Comparison of ENCODE assay signal across 8 mouse cellular contexts in genomic region chr19:5662981-5663913, GRCm38 (mm10). TPM values are rescaled to one million over a fixed set of nuclear protein-coding genes. Genes with fewer than 3 reads are reported as not detected.
DNase-seq lines count a peak whose midpoint lies in the region; ATAC-seq lines count a peak whose summit lies in the region.

Gene Sipa1, minus strand, starts transcription at chr19:5663707.

- H3K27ac ChIP-seq in brown adipose tissue, adult 24 weeks (replicated peaks; ENCODE audit: low read depth, low read length) = peak within 1 kb of the TSS; percentile 80
- H3K27ac ChIP-seq in heart, embryonic 12.5 days (ENCODE audit: poor library complexity, severe bottlenecking) = peak within 1 kb of the TSS; percentile 78
- peak within 1 kb of the TSS; percentile 92 for H3K27ac ChIP-seq in kidney, embryonic 16.5 days (ENCODE audit: low read length)

- peak within 1 kb of the TSS; percentile 79 for H3K9ac ChIP-seq in heart, embryonic 12.5 days
- H3K9ac ChIP-seq in kidney, embryonic 16.5 days (replicated peaks; ENCODE audit: low read length) = peak within 1 kb of the TSS; percentile 72

- peaks cover 62% of the 10 kb centered on the region for H3K36me3 ChIP-seq in heart, embryonic 12.5 days
- peaks cover 32% of the 10 kb centered on the region for H3K36me3 ChIP-seq in kidney, embryonic 16.5 days (ENCODE audit: insufficient read depth, low read length)

- peak within 1 kb of the TSS; percentile 64 for H3K4me3 ChIP-seq in brown adipose tissue, adult 24 weeks (ENCODE audit: insufficient read depth, low read depth, low read length)
- H3K4me3 ChIP-seq in heart, embryonic 12.5 days = peak within 1 kb of the TSS; percentile 55
- peak within 1 kb of the TSS; percentile 61 for H3K4me3 ChIP-seq in kidney, embryonic 16.5 days (ENCODE audit: low read length)

- H3K27me3 ChIP-seq in heart, embryonic 12.5 days (replicated peaks) = no peaks in the 10 kb centered on the region
- H3K27me3 ChIP-seq in kidney, embryonic 16.5 days (ENCODE audit: insufficient read depth, low read length) = no peaks in the 10 kb centered on the region

- 1% methylated on average over 32 of the region's 32 CpGs for WGBS in heart, embryonic 12.5 days
- WGBS in kidney, embryonic 16.5 days = 2% methylated on average over 31 of the region's 32 CpGs

- H3K4me2 ChIP-seq in heart, embryonic 12.5 days = peak within 1 kb of the TSS; percentile 72
- H3K4me2 ChIP-seq in kidney, embryonic 16.5 days (replicated peaks; ENCODE audit: low read depth, low read length) = peak within 1 kb of the TSS; percentile 60

- DNase-seq in liver = peak; percentile 98
- peak; percentile 83 to 91 for DNase-seq in monocyte, adult 2 months (ENCODE audit: low read depth in 1 of 2, low spot score in 2 of 2)
- peak; percentile 97 to 98 for DNase-seq in spleen, postnatal 36 days (ENCODE audit: low spot score in 2 of 2)

- peaks cover 15% of the 10 kb centered on the region for H3K4me1 ChIP-seq in brown adipose tissue, adult 24 weeks (ENCODE audit: control insufficient read depth, insufficient read depth, insufficient read length, low read length)
- H3K4me1 ChIP-seq in heart, embryonic 12.5 days (replicated peaks) = peaks cover 47% of the 10 kb centered on the region
- H3K4me1 ChIP-seq in kidney, embryonic 16.5 days (ENCODE audit: insufficient read depth, low read length) = peaks cover 27% of the 10 kb centered on the region

- peak; percentile 92 for ATAC-seq in CD4-positive, CD25-positive, alpha-beta regulatory T cell, adult 4 months
- peak; percentile 77 for ATAC-seq in erythroid progenitor cell, adult 5-6 weeks (replicated peaks; ENCODE audit: low FRiP score, poor library complexity, severe bottlenecking)
- ATAC-seq in heart, embryonic 12.5 days (ENCODE audit: insufficient number of reproducible peaks, low FRiP score) = peak; percentile 93
- peak; percentile 95 for ATAC-seq in kidney, embryonic 16.5 days (ENCODE audit: low FRiP score, low TSS enrichment)

- no peaks in the 10 kb centered on the region for H3K9me3 ChIP-seq in heart, embryonic 12.5 days (replicated peaks)
- no peaks in the 10 kb centered on the region for H3K9me3 ChIP-seq in kidney, embryonic 16.5 days (ENCODE audit: low read length)

RNA-seq across cellular contexts. Expression of gene Sipa1, which starts in this region (rescaled TPM):
- polyA plus RNA-seq in CD4-positive, CD25-positive, alpha-beta regulatory T cell, adult 4 months (2017; shearing (Covaris generic)) = 10 to 100 TPM; 19.0 to 25.6 TPM
- polyA plus RNA-seq in brown adipose tissue, adult 24 weeks (2012; ENCODE audit: insufficient read depth, insufficient read length, missing spikeins) = 10.0 and 11.6 TPM in 2 replicates
- total RNA-seq in erythroid progenitor cell, adult 5-6 weeks (2015; ENCODE audit: low replicate concordance) = 97.7 and 126 TPM in 2 replicates
- 127 and 129 TPM in 2 replicates for total RNA-seq in erythroid progenitor cell, adult 5-6 weeks (2017; ENCODE audit: low replicate concordance)
- polyA plus RNA-seq in heart, embryonic 12.5 days (2016; fragmentation: Nextera tagmentation; extraction: Ambion mirVana) = 25.5 and 28.1 TPM in 2 replicates
- polyA plus RNA-seq in kidney, embryonic 16.5 days (2015; fragmentation: Nextera tagmentation; extraction: Ambion mirVana) = 37.1 and 39.6 TPM in 2 replicates

Comparison
In these comparisons a context has a peak if more than half of its experiments do, and no peak if none do; other contexts are left out.
1. Peak in every context shown above with its lines: DNase-seq, ATAC-seq, H3K4me3 ChIP-seq and H3K27ac ChIP-seq.